Mouse (Mus musculus) lung, postnatal 4 days (tissue): ENCODE measurements at regions not wholly inside any gene's neighbourhood (a gene's known extent, or its start where the extent isn't known, plus 50 kb on each side); places are given as distances from the start of the nearest gene placed in this dataset.

ENCODE experiments used
- DNase-seq, 2 experiments: peaks; one replicate each; pipeline ENCODE4 v3.0.0; 2021

DNA sequence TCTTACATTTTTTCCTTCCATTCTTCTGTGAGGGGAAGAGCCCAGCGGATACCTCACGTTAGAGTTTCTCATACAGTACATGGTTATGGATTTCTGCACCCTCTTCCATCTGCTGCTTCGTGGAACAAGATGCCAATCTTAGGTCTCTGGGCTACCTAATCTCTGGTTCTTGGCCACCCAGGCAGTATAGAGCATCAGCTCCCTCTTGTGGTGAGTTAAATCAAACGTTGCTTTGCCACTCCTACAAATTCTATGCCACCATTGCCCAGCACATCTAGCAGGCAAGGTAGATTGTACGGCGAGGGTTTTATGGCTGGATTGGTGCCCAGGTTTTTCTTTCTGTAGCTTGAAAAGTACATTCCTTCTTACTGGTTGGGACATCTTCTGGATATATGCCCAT lies 889.7 kb upstream of the Slc10a2 start:
- DNase-seq: no peak

DNA sequence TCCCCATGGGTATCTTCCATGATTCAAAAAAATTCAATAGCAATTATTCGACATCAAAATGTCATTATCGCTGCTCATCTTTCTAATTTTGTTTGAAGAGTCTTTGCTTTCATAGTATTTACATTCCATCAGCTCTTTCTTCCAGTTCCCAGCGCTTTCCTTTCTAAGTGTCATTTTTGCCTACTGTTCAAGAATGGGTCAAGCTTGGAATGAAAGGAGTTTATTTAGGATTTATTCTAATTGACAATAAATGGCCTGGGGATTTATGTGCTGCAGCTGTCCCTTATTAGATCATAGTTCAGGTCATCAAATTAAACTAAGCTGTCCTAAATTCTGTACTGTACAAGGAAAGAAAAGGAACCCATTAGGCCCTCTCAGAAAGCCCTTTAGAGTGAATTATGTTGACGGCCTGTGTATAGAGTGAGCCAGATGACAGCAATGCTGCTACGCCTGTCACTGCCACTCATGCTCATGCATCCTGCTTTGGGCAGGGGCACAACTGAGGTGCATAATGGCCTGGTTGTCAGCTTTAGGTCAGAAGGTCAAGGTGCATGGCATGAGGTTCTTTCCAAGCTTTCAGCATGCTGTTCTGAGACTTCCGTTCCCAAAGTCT lies 860.4 kb upstream of the Slc10a2 start:
- DNase-seq: no peak

DNA sequence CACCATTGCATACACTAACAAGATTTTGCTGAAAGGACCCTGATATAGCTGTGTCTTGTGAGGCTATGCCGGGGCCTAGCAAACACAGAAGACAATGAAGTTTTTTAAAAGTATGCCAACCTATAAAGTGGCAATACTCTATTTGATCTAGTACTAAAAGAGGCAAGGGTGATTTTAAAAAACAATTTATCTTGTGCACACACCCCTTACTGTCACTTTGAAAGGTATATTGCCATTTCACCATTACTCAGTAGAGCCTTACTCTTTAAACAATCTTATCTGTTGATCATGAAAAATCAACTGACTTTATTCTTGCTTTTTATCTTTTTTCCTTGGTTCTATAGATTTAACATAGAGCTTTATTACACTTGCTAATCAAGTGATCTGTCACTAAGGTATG lies 859.1 kb upstream of the Slc10a2 start:
- DNase-seq: no peak

DNA sequence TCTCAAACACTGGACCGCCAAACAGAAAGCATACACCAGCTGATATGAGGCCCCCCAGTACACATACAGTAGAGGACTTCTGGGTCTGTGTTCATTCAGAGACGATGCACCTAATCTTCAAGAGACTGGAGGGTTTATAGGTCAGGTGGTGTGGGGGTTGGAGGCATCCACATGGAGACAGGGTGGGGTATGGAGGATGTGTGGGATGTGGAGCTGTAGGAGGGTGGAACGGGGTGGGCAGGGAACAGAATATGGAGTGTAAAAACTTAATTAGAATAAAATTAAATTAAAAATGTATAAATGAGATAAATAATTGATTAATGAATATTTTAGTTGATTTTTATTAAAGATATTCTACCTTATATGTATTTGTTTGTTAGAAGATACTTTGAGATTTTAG lies 832.9 kb upstream of the Slc10a2 start:
- DNase-seq: no peak

DNA sequence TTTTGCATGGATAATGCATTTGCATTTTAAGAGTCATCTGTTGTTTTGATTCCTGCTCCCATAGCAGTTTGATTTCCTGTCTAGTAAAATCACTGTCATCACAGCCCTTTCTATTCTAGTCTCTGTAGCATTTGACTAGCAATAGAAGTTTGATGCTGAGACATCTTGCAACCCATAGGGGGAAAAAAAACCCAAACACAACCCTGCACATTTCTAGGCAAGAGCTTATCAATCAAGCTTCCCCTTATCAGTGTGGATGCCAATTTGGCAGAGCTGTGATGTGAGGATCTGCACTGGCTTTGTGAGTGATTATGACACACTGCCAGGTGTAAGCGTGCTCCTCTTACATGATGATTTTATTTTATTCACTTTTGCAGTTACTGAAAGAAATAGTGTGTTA lies 813.0 kb upstream of the Slc10a2 start:
- no peak for DNase-seq
